35 mouse cellular contexts compared by ENCODE assay signal in the genomic region with DNA sequence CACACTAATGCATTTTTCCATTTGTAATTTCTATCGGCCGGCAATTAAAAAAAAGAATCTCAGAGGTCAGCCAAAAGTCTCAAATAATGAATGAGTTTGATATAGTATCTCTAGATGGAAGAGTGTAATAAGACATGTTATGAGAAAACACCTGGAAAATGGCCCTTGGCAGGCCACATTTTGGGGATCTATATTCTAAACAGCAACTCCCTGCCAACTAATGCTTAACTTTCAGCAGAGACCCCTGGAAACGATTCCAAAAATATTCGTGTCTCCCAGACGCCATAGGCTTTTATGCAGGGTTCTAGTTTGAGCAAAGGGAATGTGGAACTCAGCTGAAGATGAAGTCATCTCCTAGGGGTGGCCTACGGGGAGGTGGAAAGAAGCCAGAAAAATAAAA.
"Had no signal": no experiment of that assay in that cellular context is flagged by ENCODE, and none has a peak within 500 bp of the region (broad histone marks: within the 10 kb centered on the region; RNA-seq: fewer than 3 reads in every experiment).

No protein-coding gene starts in this region.

- ATAC-seq: hindbrain, embryonic 16.5 days; hindbrain, postnatal 0 days; inflammation-experienced regulatory T-cells, adult 6 months; intestine, embryonic 15.5 days; intestine, embryonic 16.5 days; intestine, postnatal 0 days had no signal

- H3K9me3 ChIP-seq: heart, embryonic 10.5 days; heart, embryonic 12.5 days; heart, embryonic 13.5 days; heart, embryonic 15.5 days; hindbrain, embryonic 10.5 days; hindbrain, embryonic 12.5 days; hindbrain, embryonic 13.5 days; hindbrain, embryonic 15.5 days; intestine, embryonic 15.5 days; kidney, embryonic 15.5 days had no signal

- DNase-seq: heart, postnatal 10 days; heart, postnatal 14 days; heart, postnatal 36 days; heart, postnatal 4 days; kidney, adult 11 months; kidney, adult 18-20 months; kidney, adult 2 months; kidney, adult 8-10 months; kidney, adult 9 months; kidney, postnatal 10 days; kidney, postnatal 14 days; kidney, postnatal 25 days; kidney, postnatal 36 days; kidney, postnatal 4 days; layer of hippocampus, adult 9-11 months; layer of hippocampus, postnatal 36 days had no signal

- H3K27ac ChIP-seq: heart, embryonic 10.5 days; heart, embryonic 13.5 days; heart, embryonic 15.5 days; hindbrain, embryonic 10.5 days; hindbrain, embryonic 12.5 days; hindbrain, embryonic 13.5 days; hindbrain, embryonic 14.5 days; hindbrain, embryonic 15.5 days; hindbrain, postnatal 0 days; intestine, embryonic 15.5 days; kidney, embryonic 15.5 days; kidney, postnatal 0 days; layer of hippocampus, adult 2 months had no signal

- H3K4me3 ChIP-seq: heart, embryonic 10.5 days; heart, embryonic 12.5 days; heart, embryonic 13.5 days; heart, embryonic 15.5 days; hindbrain, embryonic 10.5 days; hindbrain, embryonic 12.5 days; hindbrain, embryonic 13.5 days; hindbrain, embryonic 15.5 days; intestine, embryonic 15.5 days; kidney, embryonic 15.5 days; layer of hippocampus, adult 2 months had no signal

- H3K9ac ChIP-seq: heart, embryonic 12.5 days; heart, embryonic 13.5 days; heart, embryonic 15.5 days; hindbrain, embryonic 12.5 days; hindbrain, embryonic 13.5 days; hindbrain, embryonic 14.5 days; hindbrain, embryonic 15.5 days; intestine, embryonic 15.5 days; kidney, embryonic 15.5 days had no signal

- H3K27me3 ChIP-seq: heart, embryonic 12.5 days; heart, embryonic 13.5 days; heart, embryonic 15.5 days; hindbrain, embryonic 12.5 days; hindbrain, embryonic 13.5 days; hindbrain, embryonic 15.5 days; intestine, embryonic 15.5 days; kidney, embryonic 15.5 days had no signal

- H3K4me2 ChIP-seq: heart, embryonic 11.5 days; heart, embryonic 12.5 days; heart, embryonic 13.5 days; heart, embryonic 15.5 days; hindbrain, embryonic 12.5 days; hindbrain, embryonic 13.5 days; hindbrain, embryonic 14.5 days; hindbrain, embryonic 15.5 days; intestine, embryonic 15.5 days; kidney, embryonic 15.5 days had no signal

- H3K36me3 ChIP-seq: heart, embryonic 10.5 days; heart, embryonic 12.5 days; heart, embryonic 13.5 days; heart, embryonic 15.5 days; hindbrain, embryonic 10.5 days; hindbrain, embryonic 12.5 days; hindbrain, embryonic 13.5 days; hindbrain, embryonic 15.5 days; intestine, embryonic 15.5 days; kidney, embryonic 15.5 days had no signal
